Mouse (Mus musculus) forebrain, embryonic 11.5 days (tissue): ENCODE measurements around the gene Wdr77. TPM values are rescaled to one million over a fixed set of nuclear protein-coding genes. Genes with fewer than 3 reads are reported as not detected.

Experiments used
- ATAC-seq: fragments of 200-750 bp; cut with Nextera tagmentation; replicated peaks from 2 replicates; pipeline ENCODE4 v1.8.0; 2017; ENCODE audit warnings: moderate TSS enrichment; ENCODE audit not compliant: low FRiP score
- DNase-seq: peaks from one replicate; pipeline ENCODE4 v3.0.0-alpha.2; 2017; ENCODE audit warnings: low spot score
- H3K27ac ChIP-seq: fragments of 300-500 bp; sonication (generic); 2 replicates; pipeline ENCODE4 v1.5.1; 2014; ENCODE audit warnings: low read depth, low read length
- H3K27me3 ChIP-seq: fragments of 300-500 bp; sonication (generic); 2 replicates; pipeline ENCODE4 v1.6.1; 2014; ENCODE audit warnings: mild to moderate bottlenecking, low read length, mixed read lengths; ENCODE audit not compliant: control insufficient read depth, insufficient read depth
- H3K36me3 ChIP-seq: fragments of 300-500 bp; sonication (generic); 2 replicates; pipeline ENCODE4 v1.6.1; 2014; ENCODE audit warnings: mild to moderate bottlenecking, low read length, moderate library complexity, mixed read lengths; ENCODE audit not compliant: control insufficient read depth, insufficient read depth
- H3K4me1 ChIP-seq: fragments of 300-500 bp; sonication (generic); replicated peaks from 2 replicates; pipeline ENCODE4 v1.6.1; 2014; ENCODE audit warnings: low read length, mixed read lengths; ENCODE audit not compliant: control insufficient read depth, insufficient read depth
- H3K4me2 ChIP-seq: fragments of 300-500 bp; sonication (generic); 2 replicates; pipeline ENCODE4 v1.6.1; 2014; ENCODE audit warnings: low read depth, mild to moderate bottlenecking, low read length, moderate library complexity, mixed read lengths; ENCODE audit not compliant: severe bottlenecking
- H3K4me3 ChIP-seq: fragments of 300-500 bp; sonication (generic); 2 replicates; pipeline ENCODE4 v1.5.1; 2014; ENCODE audit warnings: low read depth, low read length
- H3K9ac ChIP-seq: fragments of 300-500 bp; sonication (generic); 2 replicates; pipeline ENCODE4 v1.6.1; 2014; ENCODE audit warnings: low read length
- H3K9me3 ChIP-seq: fragments of 300-500 bp; sonication (generic); 2 replicates; pipeline ENCODE4 v1.6.1; 2016; ENCODE audit warnings: low read length, mixed read lengths; ENCODE audit not compliant: control insufficient read depth
- WGBS: fragments of 180-500 bp; shearing (Covaris S2); extraction: QIAGEN DNeasy Blood & Tissue Kit; methylation state at CpG from one replicate; pipeline ENCODE4 v1.1.7; 2014; 5-methylcytosine and 5-hydroxymethylcytosine counted together
- polyA plus RNA-seq: library from polyadenylated mRNA; unstranded; fragments of >200 nt; fragmentation: Nextera tagmentation; extraction: Ambion mirVana; gene quantifications from 2 replicates; pipeline ENCODE4 v1.2.1, GENCODE M21; 2014

The Wdr77 gene
- polyA plus RNA-seq, 1 experiment from 2014 or later, result 148 TPM

DNA sequence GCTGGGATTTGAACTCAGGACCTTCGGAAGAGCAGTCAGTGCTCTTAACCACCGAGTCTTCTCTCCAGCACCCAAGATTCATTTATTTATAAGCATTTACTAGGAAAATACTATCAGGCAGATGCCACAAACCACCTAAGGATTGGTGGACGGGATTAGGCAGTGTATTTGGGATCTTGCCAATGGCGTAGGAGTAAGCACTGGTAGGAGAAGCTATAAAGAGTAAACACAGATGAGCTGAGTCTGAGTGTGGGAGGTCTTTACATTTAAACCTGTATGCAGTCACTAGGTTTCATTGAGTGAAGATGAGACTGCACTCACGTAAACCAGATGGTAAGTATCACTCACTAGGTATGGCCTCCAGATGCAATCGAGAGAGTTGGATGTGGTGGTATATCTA is 25.2 kb upstream of the Wdr77 start:
- 91% methylated on average over 6 of the region's 6 CpGs for WGBS
- H3K9ac ChIP-seq, result no peak overlapping the region
- H3K36me3 ChIP-seq, result no peaks in the 10 kb centered on the region
- ATAC-seq (no peak), DNase-seq (no peak)
- no peak overlapping the region for H3K4me3 ChIP-seq
- H3K9me3 ChIP-seq, result no peaks in the 10 kb centered on the region
- no peaks in the 10 kb centered on the region for H3K4me1 ChIP-seq
- H3K4me2 ChIP-seq, result no peak overlapping the region
- no peak overlapping the region for H3K27ac ChIP-seq
- no peaks in the 10 kb centered on the region for H3K27me3 ChIP-seq

DNA sequence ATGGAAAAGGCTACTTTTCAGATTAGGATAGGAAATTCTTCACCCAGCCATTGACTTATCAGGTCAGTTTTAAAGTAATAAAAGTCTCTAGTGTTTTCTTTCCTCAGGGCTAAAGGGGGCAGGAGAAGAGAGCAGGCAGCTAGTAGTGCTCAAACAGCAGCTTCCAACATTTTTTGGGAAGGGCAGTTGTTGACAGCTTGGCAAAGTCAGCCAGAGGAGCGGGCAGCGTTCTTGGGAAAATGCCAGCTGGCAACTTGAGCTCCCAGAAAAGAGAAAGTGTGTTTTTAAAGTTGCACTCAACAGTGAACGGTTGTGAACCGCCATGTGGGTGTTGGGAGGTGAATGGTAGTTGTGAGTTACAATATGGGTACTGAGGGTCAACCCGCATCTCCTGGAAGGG is 24.1 kb upstream of the Wdr77 start:
- Histone ChIP-seq H3K4me3 (no peak overlapping the region), H3K27me3 (no peaks in the 10 kb centered on the region), H3K9me3 (no peaks in the 10 kb centered on the region), H3K27ac (no peak overlapping the region), H3K9ac (no peak overlapping the region), H3K4me2 (no peak overlapping the region), H3K36me3 (no peaks in the 10 kb centered on the region), H3K4me1 (no peaks in the 10 kb centered on the region)
- no peak for ATAC-seq
- DNase-seq, result no peak
- WGBS, result 90% methylated on average over 5 of the region's 5 CpGs

DNA sequence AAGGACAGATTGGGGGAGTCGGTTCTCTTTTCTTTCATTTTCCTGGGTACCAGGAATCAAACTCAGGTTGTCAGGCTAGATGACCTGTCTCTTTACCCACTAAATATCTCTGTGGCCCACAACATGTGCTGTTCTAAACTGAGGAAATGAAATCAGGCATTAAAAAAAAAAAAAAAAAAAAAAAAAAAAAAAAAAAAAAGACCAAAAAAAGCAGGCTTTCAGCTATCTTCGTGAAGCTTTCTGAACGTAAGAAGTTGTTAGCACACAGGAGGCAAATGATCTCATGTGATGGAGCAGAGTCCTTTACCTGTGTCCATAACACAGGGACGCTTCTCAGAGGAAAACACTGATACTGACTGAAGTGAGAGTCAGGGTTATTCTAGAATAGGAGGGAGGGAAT is 23.1 kb upstream of the Wdr77 start:
- ATAC-seq (no peak), DNase-seq (no peak)
- no peaks in the 10 kb centered on the region for H3K9me3 ChIP-seq
- no peak overlapping the region for H3K4me3 ChIP-seq
- WGBS, result 90% methylated on average over 4 of the region's 4 CpGs
- no peak overlapping the region for H3K4me2 ChIP-seq
- no peaks in the 10 kb centered on the region for H3K27me3 ChIP-seq
- no peaks in the 10 kb centered on the region; the same call in 1 of the 2 replicates for H3K36me3 ChIP-seq
- H3K27ac ChIP-seq, result no peak overlapping the region
- no peak overlapping the region for H3K9ac ChIP-seq
- H3K4me1 ChIP-seq, result no peaks in the 10 kb centered on the region

DNA sequence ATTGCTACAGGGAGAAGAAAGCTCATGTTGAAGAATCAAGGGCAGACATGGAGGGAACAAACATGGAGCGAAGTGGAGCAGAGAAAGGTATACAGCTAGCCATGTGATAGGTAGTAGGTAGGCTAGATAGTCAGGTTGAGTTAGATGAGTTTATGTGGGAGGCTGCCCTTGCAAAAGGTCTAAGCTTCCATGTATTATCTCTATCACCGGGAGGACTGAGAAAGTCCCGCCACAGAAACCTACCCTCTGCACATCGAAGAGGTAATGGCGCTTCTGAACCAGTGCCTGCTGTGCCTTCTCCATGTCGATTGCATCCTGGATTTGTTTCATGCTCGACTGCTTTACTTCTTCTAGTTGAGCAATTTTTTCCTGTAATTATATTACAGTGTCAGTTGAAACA is 7.8 kb upstream of the Wdr77 start:
- no peaks in the 10 kb centered on the region for H3K9me3 ChIP-seq
- 94% methylated on average over 7 of the region's 7 CpGs for WGBS
- H3K4me2 ChIP-seq, result no peak overlapping the region
- H3K27me3 ChIP-seq, result no peaks in the 10 kb centered on the region
- H3K36me3 ChIP-seq, result peaks cover 13% of the 10 kb centered on the region
- DNase-seq (no peak), ATAC-seq (no peak)
- no peak overlapping the region for H3K9ac ChIP-seq
- no peaks in the 10 kb centered on the region for H3K4me1 ChIP-seq
- H3K4me3 ChIP-seq, result no peak overlapping the region
- no peak overlapping the region for H3K27ac ChIP-seq

DNA sequence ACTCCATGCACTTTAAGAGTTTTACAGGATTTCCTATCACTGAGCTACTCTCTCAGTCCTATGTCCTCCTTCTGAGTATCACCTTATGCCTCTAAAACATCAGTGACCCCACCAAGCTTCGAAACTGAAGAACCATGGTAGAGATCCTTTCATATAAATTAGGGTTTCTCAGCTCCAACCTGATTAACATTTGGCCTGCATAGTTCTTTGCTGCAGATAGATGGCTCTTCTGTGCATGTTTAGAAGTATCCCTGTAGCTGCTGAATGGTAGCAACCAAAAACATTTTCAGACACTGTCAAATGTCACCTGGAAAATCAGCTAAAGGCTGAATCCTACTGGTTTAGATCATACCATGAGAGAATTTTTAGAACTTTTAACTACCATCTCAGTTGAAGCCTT is 1.9 kb upstream of the Wdr77 start:
- 90% methylated on average over 1 of the region's 1 CpGs for WGBS
- Histone ChIP-seq H3K9me3 (no peaks in the 10 kb centered on the region), H3K27me3 (no peaks in the 10 kb centered on the region), H3K27ac (no peak overlapping the region), H3K4me1 (peaks cover 7% of the 10 kb centered on the region), H3K4me2 (no peak overlapping the region), H3K36me3 (no peaks in the 10 kb centered on the region; the same call in 1 of the 2 replicates), H3K9ac (no peak overlapping the region), H3K4me3 (no peak overlapping the region)
- no peak for DNase-seq
- no peak for ATAC-seq

DNA sequence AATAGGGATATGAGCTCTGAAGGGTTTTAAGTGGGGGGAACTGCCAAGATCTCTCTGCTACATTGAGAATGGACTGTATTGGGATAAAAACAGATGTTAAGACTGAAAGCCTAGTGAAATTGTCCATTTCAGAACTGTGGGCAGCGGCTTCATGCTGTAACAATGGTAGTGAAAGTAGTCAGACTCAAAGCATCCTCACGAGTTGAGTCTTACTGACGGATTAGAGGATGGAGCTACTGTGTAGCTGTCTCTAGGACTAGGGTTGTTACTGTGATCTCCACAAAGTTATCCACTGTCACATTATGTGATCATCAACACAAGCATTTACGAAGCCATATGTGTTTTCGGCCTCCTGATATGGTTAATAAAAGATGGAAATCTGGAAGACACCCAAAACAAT is 965 bp upstream of the Wdr77 start:
- Histone ChIP-seq H3K36me3 (no peaks in the 10 kb centered on the region; the same call in 1 of the 2 replicates), H3K27ac (no peak overlapping the region), H3K4me3 (peak overlapping the region; percentile 88), H3K4me2 (peak overlapping the region; percentile 59), H3K4me1 (peaks cover 7% of the 10 kb centered on the region), H3K9ac (peak overlapping the region; percentile 94), H3K27me3 (no peaks in the 10 kb centered on the region), H3K9me3 (no peaks in the 10 kb centered on the region)
- no peak for DNase-seq
- ATAC-seq, result no peak
- 47% methylated on average over 5 of the region's 5 CpGs for WGBS

DNA sequence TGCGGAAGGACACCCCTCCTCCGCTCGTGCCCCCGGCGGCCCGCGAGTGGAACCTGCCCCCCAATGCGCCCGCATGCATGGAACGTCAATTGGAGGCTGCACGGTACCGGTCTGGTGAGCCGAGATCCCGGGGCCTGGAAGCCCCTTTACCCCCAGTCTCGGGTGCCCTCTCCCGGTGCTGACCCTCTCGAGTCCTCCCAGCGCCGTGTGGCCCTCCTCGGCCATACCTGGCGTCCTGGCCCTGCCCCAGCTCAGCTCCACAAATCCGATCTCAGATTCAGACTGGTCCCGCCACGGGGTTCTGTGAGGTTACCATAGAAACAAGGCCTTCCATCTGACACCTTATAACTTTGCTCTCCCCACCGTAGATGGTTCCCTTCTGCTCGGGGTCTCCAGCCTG is 416 bp downstream of the Wdr77 start:
- Histone ChIP-seq H3K9me3 (no peaks in the 10 kb centered on the region), H3K27me3 (no peaks in the 10 kb centered on the region), H3K4me3 (peak overlapping the region; percentile 88), H3K36me3 (peaks cover under 1% of the 10 kb centered on the region; the same call in 1 of the 2 replicates), H3K4me1 (peaks cover 7% of the 10 kb centered on the region), H3K9ac (peak overlapping the region; percentile 92), H3K27ac (no peak overlapping the region), H3K4me2 (peak overlapping the region; percentile 73)
- DNase-seq (no peak), ATAC-seq (peak; percentile 71)
- WGBS, result under 1% methylated on average over 26 of the region's 26 CpGs

DNA sequence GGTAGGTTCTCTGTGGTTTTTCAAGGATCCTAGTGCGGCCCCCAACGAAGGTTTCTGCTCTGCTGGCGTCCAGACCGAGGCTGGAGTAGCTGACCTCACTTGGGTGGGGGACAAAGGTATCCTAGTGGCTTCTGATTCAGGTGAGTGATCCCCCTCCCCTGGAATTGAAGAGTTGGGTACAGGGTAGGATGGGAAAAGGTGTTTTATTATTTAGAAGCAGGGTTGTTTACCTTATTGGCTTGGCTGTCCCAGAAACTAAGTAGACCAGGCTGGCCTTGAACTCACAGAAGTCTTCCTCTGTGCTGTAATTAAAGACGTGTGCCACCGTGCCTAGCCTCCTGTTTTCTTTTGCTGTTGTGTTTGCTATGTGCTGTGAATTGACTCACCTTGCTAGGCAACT is 830 bp downstream of the Wdr77 start, which contains the start of gene Atp5f1:
Atp5f1 (minus strand) TSS at position 101 of the 400 bp plus-strand sequence.
- H3K9me3 ChIP-seq, result no peaks in the 10 kb centered on the region
- H3K4me1 ChIP-seq, result peaks cover 7% of the 10 kb centered on the region
- H3K27ac ChIP-seq, result peak within 1 kb of the TSS; percentile 62; the same call in 1 of the 2 replicates
- peak within 1 kb of the TSS; percentile 94 for H3K9ac ChIP-seq
- H3K4me3 ChIP-seq, result peak within 1 kb of the TSS; percentile 88
- DNase-seq (no peak), ATAC-seq (no peak)
- WGBS, result 7% methylated on average over 6 of the region's 6 CpGs
- H3K27me3 ChIP-seq, result no peaks in the 10 kb centered on the region
- H3K36me3 ChIP-seq, result peaks cover 4% of the 10 kb centered on the region; the same call in 1 of the 2 replicates
- peak within 1 kb of the TSS; percentile 73 for H3K4me2 ChIP-seq

DNA sequence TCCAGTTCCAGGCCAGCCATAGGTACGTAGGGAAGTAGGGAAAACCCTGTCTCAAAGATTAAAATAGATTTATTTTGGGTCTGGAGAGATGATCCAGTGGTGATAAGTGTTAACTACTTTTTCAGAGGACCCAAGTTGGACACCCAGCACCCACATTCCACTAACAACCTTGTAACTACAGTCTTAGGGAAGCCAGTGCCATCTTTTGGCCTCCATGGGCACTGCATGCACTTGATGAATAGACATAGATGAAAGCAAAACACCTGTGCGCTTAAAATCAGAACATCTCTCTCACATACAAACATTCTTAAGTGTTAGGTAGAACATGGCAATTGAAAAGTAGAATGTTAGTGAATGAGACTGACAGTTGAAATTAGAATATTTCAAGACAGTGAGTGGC is 1.5 kb downstream of the Wdr77 start:
- Histone ChIP-seq H3K4me2 (peak overlapping the region; percentile 73; the same call in 1 of the 2 replicates), H3K36me3 (peaks cover 9% of the 10 kb centered on the region; the same call in 1 of the 2 replicates), H3K9ac (peak overlapping the region; percentile 92; the same call in 1 of the 2 replicates), H3K4me1 (peaks cover 7% of the 10 kb centered on the region), H3K4me3 (peak overlapping the region; percentile 88; the same call in 1 of the 2 replicates), H3K27me3 (no peaks in the 10 kb centered on the region), H3K27ac (no peak overlapping the region), H3K9me3 (no peaks in the 10 kb centered on the region)
- DNase-seq, result no peak
- ATAC-seq, result no peak
- WGBS, result 90% methylated on average over 2 of the region's 2 CpGs
